Mouse (Mus musculus) ES-E14 (cell line): ENCODE data around the gene Ddx52.

Experiments used
- CHD2 ChIP-seq: IDR thresholded peaks from 2 replicates; pipeline ENCODE4 v1.6.1; 2014; ENCODE audit warnings: mild to moderate bottlenecking, low read depth, low read length, inconsistent platforms
- MAFK ChIP-seq: IDR thresholded peaks from 2 replicates; pipeline ENCODE4 v1.6.1; 2014; ENCODE audit warnings: mild to moderate bottlenecking, low read depth, low read length, inconsistent platforms; ENCODE audit not compliant: insufficient read depth
- ZC3H11A ChIP-seq: IDR thresholded peaks from 2 replicates; pipeline ENCODE4 v1.6.1; 2012; ENCODE audit warnings: low read depth, mild to moderate bottlenecking, inconsistent platforms, low read length, borderline replicate concordance
- ZNF384 ChIP-seq: IDR thresholded peaks from 2 replicates; pipeline ENCODE4 v1.6.1; 2012; ENCODE audit warnings: low read depth, low read length, inconsistent platforms

DNA sequence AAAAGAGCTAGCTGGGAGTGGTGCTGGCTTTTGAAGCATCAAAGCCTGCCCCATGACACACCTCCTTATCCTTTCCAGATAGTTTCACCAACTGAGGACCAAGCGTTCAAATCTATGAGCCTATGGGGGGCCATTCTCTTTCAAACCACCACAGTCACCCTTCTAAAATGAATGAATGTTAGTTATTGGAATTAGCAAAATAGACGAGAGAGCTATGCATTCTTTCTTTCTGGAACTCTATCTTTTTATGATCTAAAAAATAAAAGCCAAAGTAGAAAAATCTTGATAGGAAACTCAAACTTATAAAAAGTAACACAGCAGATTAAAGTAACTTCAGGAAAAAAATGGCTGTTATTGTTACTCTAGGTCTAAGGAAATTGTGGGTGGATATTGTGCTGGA, 35.9 kb downstream of the Ddx52 start:
- TF ChIP-seq MAFK (no peak), CHD2 (no peak), ZC3H11A (no peak), ZNF384 (no peak)
